Mouse (Mus musculus): ENCODE data around the gene Mrps25.

The Mrps25 gene

GRCm38 (mm10) chr6:92183621-92184131, at the start of gene Mrps25:
Gene Mrps25, minus strand, starts transcription at chr6:92184033.
- peak; percentile 76 for DNase-seq

GRCm38 (mm10) chr6:92231762-92232161, 47.9 kb upstream of the Mrps25 start:
- no peak for DNase-seq

GRCm38 (mm10) chr6:92231356-92231755, 47.5 kb upstream of the Mrps25 start:
- no peak for DNase-seq

GRCm38 (mm10) chr6:92229586-92229985, 45.8 kb upstream of the Mrps25 start:
- no peak for DNase-seq

GRCm38 (mm10) chr6:92229103-92229502, 45.3 kb upstream of the Mrps25 start:
- no peak for DNase-seq

GRCm38 (mm10) chr6:92224981-92225380, 41.1 kb upstream of the Mrps25 start:
- no peak for DNase-seq

- no peak for DNase-seq
Observed at GRCm38 (mm10) chr6:92222021-92222420, 38.2 kb upstream of the Mrps25 start.

GRCm38 (mm10) chr6:92221604-92222003, 37.8 kb upstream of the Mrps25 start:
- no peak for DNase-seq

GRCm38 (mm10) chr6:92219445-92219844, 35.6 kb upstream of the Mrps25 start:
- DNase-seq = peak; percentile 25

- DNase-seq = peak; percentile 84
Observed at GRCm38 (mm10) chr6:92214773-92215449, 31.1 kb upstream of the Mrps25 start, which contains the start of gene Rbsn. Gene Rbsn, minus strand, starts transcription at chr6:92214925.

- DNase-seq = no peak
Observed at GRCm38 (mm10) chr6:92214055-92214772, 30.4 kb upstream of the Mrps25 start.

- DNase-seq = no peak
Observed at GRCm38 (mm10) chr6:92199414-92199813, 15.6 kb upstream of the Mrps25 start.

- no peak for DNase-seq
Observed at GRCm38 (mm10) chr6:92184178-92184577, 345 bp upstream of the Mrps25 start.

- no peak for DNase-seq
Observed at GRCm38 (mm10) chr6:92176450-92176849, 7.4 kb downstream of the Mrps25 start.

- DNase-seq = no peak
Observed at GRCm38 (mm10) chr6:92162724-92163123, 21.1 kb downstream of the Mrps25 start.

- no peak for DNase-seq
Observed at GRCm38 (mm10) chr6:92158801-92159200, 25.0 kb downstream of the Mrps25 start.

- no peak for DNase-seq
Observed at GRCm38 (mm10) chr6:92153774-92154173, 30.1 kb downstream of the Mrps25 start.

GRCm38 (mm10) chr6:92145881-92146280, 38.0 kb downstream of the Mrps25 start:
- no peak for DNase-seq

- DNase-seq = no peak
Observed at GRCm38 (mm10) chr6:92136356-92136755, 47.5 kb downstream of the Mrps25 start.

GRCm38 (mm10) chr6:92133617-92134016, 50.2 kb downstream of the Mrps25 start:
- no peak for DNase-seq

- peak; percentile 6 for DNase-seq
Observed at GRCm38 (mm10) chr6:92132021-92132911, 51.6 kb downstream of the Mrps25 start.

- DNase-seq = no peak
Observed at GRCm38 (mm10) chr6:92131456-92131855, 52.4 kb downstream of the Mrps25 start.

- no peak for DNase-seq
Observed at GRCm38 (mm10) chr6:92126861-92127468, 56.9 kb downstream of the Mrps25 start.
